In the genomic region with DNA sequence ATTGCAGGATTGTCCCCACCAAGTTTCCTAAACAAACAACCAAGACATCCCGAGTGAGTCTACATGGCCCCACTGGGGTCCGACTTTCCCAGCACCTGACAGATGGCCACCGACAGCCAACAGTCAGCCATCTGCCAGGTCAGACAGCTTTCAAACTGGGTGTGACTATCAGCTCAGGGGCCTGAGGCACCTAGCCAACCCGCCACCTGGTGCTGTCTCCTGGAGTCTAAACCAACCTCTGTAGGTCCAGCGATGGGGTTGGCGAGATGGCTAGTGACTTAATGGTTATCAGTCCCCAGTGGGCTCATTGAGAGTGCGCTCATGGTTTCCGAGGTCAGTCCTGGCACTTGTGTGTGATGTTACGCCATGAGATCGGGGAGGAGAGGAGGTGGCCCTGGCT, we compare ENCODE assay signal across 17 mouse cellular contexts. TPM values are rescaled to one million over a fixed set of nuclear protein-coding genes. Genes with fewer than 3 reads are reported as not detected.
A peak's percentile ranks its signal among the peaks of the same experiment; 100 is the strongest.
DNase-seq lines count a peak whose midpoint lies in the region; ATAC-seq lines count a peak whose summit lies in the region.
"Had no signal": no experiment of that assay in that cellular context is flagged by ENCODE, and none has a peak within 500 bp of the region (broad histone marks: within the 10 kb centered on the region; RNA-seq: fewer than 3 reads in every experiment).

No protein-coding gene starts in this region.

- peak; percentile 40; the same call in 1 of the 2 replicates for ATAC-seq in hindbrain, embryonic 16.5 days
- no peak for ATAC-seq in hindbrain, embryonic 12.5 days (ENCODE audit: low FRiP score)
- ATAC-seq: inflammation-experienced regulatory T-cells, adult 6 months had no signal

- H3K4me3 ChIP-seq in hindbrain, embryonic 16.5 days (ENCODE audit: low read length), result no peak overlapping the region
- no peak overlapping the region for H3K4me3 ChIP-seq in hindbrain, embryonic 12.5 days
- H3K4me3 ChIP-seq: heart, adult 2 months; limb, embryonic 15.5 days; neural tube, embryonic 15.5 days had no signal

- H3K9me3 ChIP-seq in hindbrain, embryonic 16.5 days (ENCODE audit: control insufficient read depth, low read length), result no peaks in the 10 kb centered on the region
- no peaks in the 10 kb centered on the region for H3K9me3 ChIP-seq in hindbrain, embryonic 12.5 days (replicated peaks)
- H3K9me3 ChIP-seq: limb, embryonic 15.5 days; neural tube, embryonic 15.5 days had no signal

- H3K4me1 ChIP-seq in hindbrain, embryonic 16.5 days (ENCODE audit: control insufficient read depth, insufficient read depth, low read depth, low read length), result 0 out of 2 replicates have a peak, but pooled peaks cover 3% of the 10 kb centered on the region
- H3K4me1 ChIP-seq in hindbrain, embryonic 12.5 days, result peaks cover 10% of the 10 kb centered on the region

- peak; percentile 85 for DNase-seq in brain, adult 2 months (ENCODE audit: low read depth, low spot score)
- DNase-seq in cerebellum, adult 11 months, result peak; percentile 79
- DNase-seq in cerebellum, postnatal 14 days, result peak; percentile 82 to 89
- DNase-seq in gastrocnemius, postnatal 4 days (ENCODE audit: low spot score in 2 of 2), result no peak
- DNase-seq in heart, adult 8-10 months (ENCODE audit: low spot score), result no peak
- DNase-seq: adrenal gland, postnatal 25 days; heart, adult 2 months; heart, postnatal 10 days; kidney, adult 8-10 months; kidney, postnatal 25 days; lung, postnatal 14 days; thymus, adult 2 months had no signal

- no peak overlapping the region for H3K27ac ChIP-seq in hindbrain, embryonic 16.5 days (ENCODE audit: low read depth, low read length)
- H3K27ac ChIP-seq in hindbrain, embryonic 12.5 days, result no peak overlapping the region
- H3K27ac ChIP-seq: heart, adult 2 months; limb, embryonic 15.5 days; neural tube, embryonic 15.5 days had no signal

- H3K27me3 ChIP-seq in hindbrain, embryonic 16.5 days (replicated peaks; ENCODE audit: control insufficient read depth, insufficient read depth, low read length), result no peaks in the 10 kb centered on the region
- H3K27me3 ChIP-seq in hindbrain, embryonic 12.5 days, result 0 out of 2 replicates have a peak, but pooled peaks cover 11% of the 10 kb centered on the region
- H3K27me3 ChIP-seq: limb, embryonic 15.5 days; neural tube, embryonic 15.5 days had no signal

- H3K4me2 ChIP-seq in hindbrain, embryonic 16.5 days (ENCODE audit: low read length), result no peak overlapping the region
- no peak overlapping the region for H3K4me2 ChIP-seq in hindbrain, embryonic 12.5 days (replicated peaks)
- H3K4me2 ChIP-seq: limb, embryonic 15.5 days; neural tube, embryonic 15.5 days had no signal

- H3K9ac ChIP-seq in hindbrain, embryonic 16.5 days (ENCODE audit: low read depth, low read length), result no peak overlapping the region
- no peak overlapping the region for H3K9ac ChIP-seq in hindbrain, embryonic 12.5 days
- H3K9ac ChIP-seq: limb, embryonic 15.5 days; neural tube, embryonic 15.5 days had no signal

- H3K36me3 ChIP-seq in hindbrain, embryonic 16.5 days (ENCODE audit: control insufficient read depth, insufficient read depth, low read length), result no peaks in the 10 kb centered on the region
- no peaks in the 10 kb centered on the region for H3K36me3 ChIP-seq in hindbrain, embryonic 12.5 days
- H3K36me3 ChIP-seq: limb, embryonic 15.5 days; neural tube, embryonic 15.5 days had no signal

- 66% methylated on average over 10 of the region's 10 CpGs for WGBS in hindbrain, embryonic 16.5 days
- 85% methylated on average over 10 of the region's 10 CpGs for WGBS in hindbrain, embryonic 12.5 days

RNA-seq across cellular contexts. Expression of a gene that starts 23.1 kb away (rescaled TPM):
- polyA plus RNA-seq in hindbrain, embryonic 16.5 days (2015; fragmentation: Nextera tagmentation; extraction: Ambion mirVana), result 7.9 and 10.2 TPM in 2 replicates
- polyA plus RNA-seq in hindbrain, embryonic 12.5 days (2016; fragmentation: Nextera tagmentation; extraction: Ambion mirVana), result 7.0 and 7.4 TPM in 2 replicates
- under 1 TPM; 0.80 to 0.81 TPM for total RNA-seq in gastrocnemius, postnatal 4 days (2021)
- total RNA-seq in heart, adult 8-10 months (2022), result under 1 TPM; 0.22 to 0.63 (median 0.46) TPM

RNA-seq across cellular contexts. Expression of a gene that starts 24.9 kb away (rescaled TPM):
- 1.1 and 1.3 TPM in 2 replicates for polyA plus RNA-seq in hindbrain, embryonic 16.5 days (2015; fragmentation: Nextera tagmentation; extraction: Ambion mirVana)
- polyA plus RNA-seq in hindbrain, embryonic 12.5 days (2016; fragmentation: Nextera tagmentation; extraction: Ambion mirVana), result 1.4 and 1.5 TPM in 2 replicates
- 1 to 10 TPM; 1.6 to 1.8 TPM for total RNA-seq in gastrocnemius, postnatal 4 days (2021)
- 1 to 10 TPM in 3 of 4 experiments, under 1 TPM in 1; 0.92 to 1.8 (median 1.3) TPM for total RNA-seq in heart, adult 8-10 months (2022)

Comparison
In these comparisons a context has a peak if more than half of its experiments do, and no peak if none do; other contexts are left out.
1. DNase-seq: peak in brain, adult 2 months (single experiment), cerebellum, adult 11 months (single experiment) and cerebellum, postnatal 14 days (2 of 2); none in gastrocnemius, postnatal 4 days (0 of 2) and heart, adult 8-10 months (single experiment).